ENCODE assay signal across 8 mouse cellular contexts in the genomic region with DNA sequence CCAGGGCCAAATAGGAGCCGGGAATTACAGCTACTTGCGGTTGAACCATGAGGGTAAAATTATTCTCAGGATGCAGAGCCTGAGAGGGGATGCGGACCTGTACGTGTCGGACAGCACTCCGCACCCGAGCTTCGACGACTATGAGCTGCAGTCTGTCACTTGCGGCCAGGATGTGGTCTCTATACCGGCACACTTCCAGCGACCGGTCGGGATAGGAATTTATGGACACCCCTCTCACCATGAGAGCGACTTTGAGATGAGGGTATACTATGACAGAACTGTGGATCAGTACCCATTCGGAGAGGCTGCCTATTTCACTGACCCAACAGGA. TPM values are rescaled to one million over a fixed set of nuclear protein-coding genes. Genes with fewer than 3 reads are reported as not detected.
DNase-seq lines count a peak whose midpoint lies in the region; ATAC-seq lines count a peak whose summit lies in the region.

No protein-coding gene starts in this region.

- H3K27ac ChIP-seq in heart, embryonic 11.5 days (ENCODE audit: low read depth, low read length) = peak overlapping the region; percentile 64; the same call in 1 of the 2 replicates
- H3K27ac ChIP-seq in forebrain, embryonic 14.5 days (ENCODE audit: low read depth, low read length) = no peak overlapping the region
- peak overlapping the region; percentile 80 for H3K27ac ChIP-seq in liver, embryonic 16.5 days (ENCODE audit: low read length)

- peak overlapping the region; percentile 94 for H3K4me2 ChIP-seq in heart, embryonic 11.5 days
- H3K4me2 ChIP-seq in forebrain, embryonic 14.5 days (ENCODE audit: low read length) = peak overlapping the region; percentile 95
- peak overlapping the region; percentile 93 for H3K4me2 ChIP-seq in liver, embryonic 16.5 days (ENCODE audit: low read depth, low read length)

- 16% methylated on average over 16 of the region's 16 CpGs for WGBS in heart, embryonic 11.5 days (ENCODE audit: insufficient replicate concordance)
- WGBS in forebrain, embryonic 14.5 days = 24% methylated on average over 16 of the region's 16 CpGs
- WGBS in liver, embryonic 16.5 days (ENCODE audit: insufficient replicate concordance) = 8% methylated on average over 16 of the region's 16 CpGs

- H3K27me3 ChIP-seq in heart, embryonic 11.5 days (ENCODE audit: control insufficient read depth, insufficient read depth, low read length) = no peaks in the 10 kb centered on the region
- no peaks in the 10 kb centered on the region for H3K27me3 ChIP-seq in forebrain, embryonic 14.5 days (replicated peaks; ENCODE audit: control insufficient read depth, insufficient read depth, low read length)
- H3K27me3 ChIP-seq in liver, embryonic 16.5 days (ENCODE audit: control insufficient read depth, insufficient read depth, low read depth, low read length) = no peaks in the 10 kb centered on the region

- H3K9me3 ChIP-seq in heart, embryonic 11.5 days (replicated peaks; ENCODE audit: control insufficient read depth, low read length) = no peaks in the 10 kb centered on the region
- no peaks in the 10 kb centered on the region for H3K9me3 ChIP-seq in forebrain, embryonic 14.5 days (replicated peaks; ENCODE audit: control insufficient read depth, low read length)
- no peaks in the 10 kb centered on the region for H3K9me3 ChIP-seq in liver, embryonic 16.5 days (replicated peaks; ENCODE audit: control insufficient read depth, low read length)

- H3K9ac ChIP-seq in heart, embryonic 11.5 days (ENCODE audit: low read depth, low read length) = peak overlapping the region; percentile 91
- H3K9ac ChIP-seq in forebrain, embryonic 14.5 days (ENCODE audit: low read length) = peak overlapping the region; percentile 91
- H3K9ac ChIP-seq in liver, embryonic 16.5 days (ENCODE audit: low read depth, low read length) = peak overlapping the region; percentile 77

- peaks cover 8% of the 10 kb centered on the region; the same call in 1 of the 2 replicates for H3K36me3 ChIP-seq in heart, embryonic 11.5 days (ENCODE audit: control insufficient read depth, insufficient read depth, low read length)
- peaks cover 30% of the 10 kb centered on the region for H3K36me3 ChIP-seq in forebrain, embryonic 14.5 days (ENCODE audit: control insufficient read depth, insufficient read depth, low read length)
- peaks cover 16% of the 10 kb centered on the region for H3K36me3 ChIP-seq in liver, embryonic 16.5 days (ENCODE audit: control insufficient read depth, insufficient read depth)

- no peak for DNase-seq in heart, adult 18-20 months
- DNase-seq in forebrain, embryonic 14.5 days (ENCODE audit: low spot score) = no peak
- no peak for DNase-seq in ovary, postnatal 10 days (ENCODE audit: low spot score)
- DNase-seq in gastrocnemius, postnatal 4 days (ENCODE audit: low spot score in 2 of 2) = no peak

- no peak for ATAC-seq in heart, embryonic 11.5 days (replicated peaks; ENCODE audit: insufficient number of reproducible peaks, low FRiP score, low TSS enrichment)
- ATAC-seq in CD4-positive, CD25-positive, alpha-beta regulatory T cell, adult 4 months = peak; percentile 18
- ATAC-seq in forebrain, embryonic 14.5 days = 0 out of 2 replicates have a peak, but pooled peaks have one; percentile 0
- ATAC-seq in liver, embryonic 16.5 days (ENCODE audit: low read depth) = 0 out of 2 replicates have a peak, but pooled peaks have one; percentile 1
- ATAC-seq in activated CD4-positive, CD25-positive, alpha-beta regulatory T cell, adult 4 months = no peak

- H3K4me3 ChIP-seq in heart, embryonic 11.5 days (ENCODE audit: low read depth, low read length) = peak overlapping the region; percentile 93
- H3K4me3 ChIP-seq in forebrain, embryonic 14.5 days (ENCODE audit: low read depth, low read length) = peak overlapping the region; percentile 78
- H3K4me3 ChIP-seq in liver, embryonic 16.5 days (ENCODE audit: low read depth, low read length) = peak overlapping the region; percentile 72

- H3K4me1 ChIP-seq in heart, embryonic 11.5 days (ENCODE audit: control insufficient read depth, insufficient read depth, low read length) = peaks cover 14% of the 10 kb centered on the region
- H3K4me1 ChIP-seq in forebrain, embryonic 14.5 days (ENCODE audit: control insufficient read depth, insufficient read depth, low read length) = peaks cover 14% of the 10 kb centered on the region
- peaks cover 16% of the 10 kb centered on the region for H3K4me1 ChIP-seq in liver, embryonic 16.5 days (ENCODE audit: control insufficient read depth, low read depth, low read length)

RNA-seq across cellular contexts. Expression of a gene that starts 0.7 kb away (rescaled TPM):
- 33.2 and 38.6 TPM in 2 replicates for polyA plus RNA-seq in heart, embryonic 11.5 days (2014; fragmentation: Nextera tagmentation; extraction: Ambion mirVana)
- 10 to 100 TPM; 12.3 to 12.4 TPM for total RNA-seq in heart, adult 18-20 months (2021)
- polyA plus RNA-seq in CD4-positive, CD25-positive, alpha-beta regulatory T cell, adult 4 months (2017; shearing (Covaris generic)) = 10 to 100 TPM; 16.1 to 17.9 TPM
- 29.3 and 33.3 TPM in 2 replicates for polyA plus RNA-seq in forebrain, embryonic 14.5 days (2014; fragmentation: Nextera tagmentation; extraction: Ambion mirVana)
- polyA plus RNA-seq in liver, embryonic 16.5 days (2015; fragmentation: Nextera tagmentation; extraction: Ambion mirVana) = 12.2 and 13.9 TPM in 2 replicates
- 10 to 100 TPM; 18.3 to 19.1 TPM for polyA plus RNA-seq in activated CD4-positive, CD25-positive, alpha-beta regulatory T cell, adult 4 months (2017; shearing (Covaris generic))
- total RNA-seq in gastrocnemius, postnatal 4 days (2021) = 10 to 100 TPM; 24.3 to 25.3 TPM

RNA-seq across cellular contexts. Expression of a gene that starts 0.7 kb away (rescaled TPM):
- 5.1 and 5.5 TPM in 2 replicates for polyA plus RNA-seq in heart, embryonic 11.5 days (2014; fragmentation: Nextera tagmentation; extraction: Ambion mirVana)
- total RNA-seq in heart, adult 18-20 months (2021) = 1 to 10 TPM; 1.6 to 2.4 TPM
- polyA plus RNA-seq in CD4-positive, CD25-positive, alpha-beta regulatory T cell, adult 4 months (2017; shearing (Covaris generic)) = 1 to 10 TPM in 1 of 2 experiments, not detected in 1; 1.9 TPM
- 5.8 and 8.7 TPM in 2 replicates for polyA plus RNA-seq in forebrain, embryonic 14.5 days (2014; fragmentation: Nextera tagmentation; extraction: Ambion mirVana)
- 1.2 and 1.5 TPM in 2 replicates for polyA plus RNA-seq in liver, embryonic 16.5 days (2015; fragmentation: Nextera tagmentation; extraction: Ambion mirVana)
- polyA plus RNA-seq in activated CD4-positive, CD25-positive, alpha-beta regulatory T cell, adult 4 months (2017; shearing (Covaris generic)) = under 1 TPM in 1 of 2 experiments, not detected in 1; 0.57 TPM
- 1 to 10 TPM; 3.5 to 4.2 TPM for total RNA-seq in gastrocnemius, postnatal 4 days (2021)

RNA-seq across cellular contexts. Expression of a gene that starts 17.4 kb away (rescaled TPM):
- polyA plus RNA-seq in heart, embryonic 11.5 days (2014; fragmentation: Nextera tagmentation; extraction: Ambion mirVana) = 29.4 and 36.7 TPM in 2 replicates
- 10 to 100 TPM; 42.5 to 46.4 TPM for total RNA-seq in heart, adult 18-20 months (2021)
- polyA plus RNA-seq in CD4-positive, CD25-positive, alpha-beta regulatory T cell, adult 4 months (2017; shearing (Covaris generic)) = 10 to 100 TPM in 1 of 2 experiments, 1 to 10 TPM in 1; 7.3 to 12.7 TPM
- 23.7 TPM in 2 replicates for polyA plus RNA-seq in forebrain, embryonic 14.5 days (2014; fragmentation: Nextera tagmentation; extraction: Ambion mirVana)
- 76.5 and 82.2 TPM in 2 replicates for polyA plus RNA-seq in liver, embryonic 16.5 days (2015; fragmentation: Nextera tagmentation; extraction: Ambion mirVana)
- polyA plus RNA-seq in activated CD4-positive, CD25-positive, alpha-beta regulatory T cell, adult 4 months (2017; shearing (Covaris generic)) = 10 to 100 TPM; 12.0 to 15.2 TPM
- 10 to 100 TPM; 75.3 to 81.4 TPM for total RNA-seq in gastrocnemius, postnatal 4 days (2021)

RNA-seq across cellular contexts. Expression of a gene that starts 34.6 kb away (rescaled TPM):
- polyA plus RNA-seq in heart, embryonic 11.5 days (2014; fragmentation: Nextera tagmentation; extraction: Ambion mirVana) = 6.6 and 7.2 TPM in 2 replicates
- total RNA-seq in heart, adult 18-20 months (2021) = 1 to 10 TPM; 2.0 to 2.5 TPM
- 10 to 100 TPM; 19.6 to 31.8 TPM for polyA plus RNA-seq in CD4-positive, CD25-positive, alpha-beta regulatory T cell, adult 4 months (2017; shearing (Covaris generic))
- 5.0 and 8.2 TPM in 2 replicates for polyA plus RNA-seq in forebrain, embryonic 14.5 days (2014; fragmentation: Nextera tagmentation; extraction: Ambion mirVana)
- 3.5 and 3.6 TPM in 2 replicates for polyA plus RNA-seq in liver, embryonic 16.5 days (2015; fragmentation: Nextera tagmentation; extraction: Ambion mirVana)
- 10 to 100 TPM; 43.4 to 66.1 TPM for polyA plus RNA-seq in activated CD4-positive, CD25-positive, alpha-beta regulatory T cell, adult 4 months (2017; shearing (Covaris generic))
- 1 to 10 TPM; 4.0 to 5.1 TPM for total RNA-seq in gastrocnemius, postnatal 4 days (2021)

RNA-seq across cellular contexts. Expression of a gene that starts 34.9 kb away (rescaled TPM):
- not detected in 2 replicates for polyA plus RNA-seq in heart, embryonic 11.5 days (2014; fragmentation: Nextera tagmentation; extraction: Ambion mirVana)
- not detected for total RNA-seq in heart, adult 18-20 months (2021)
- not detected for polyA plus RNA-seq in CD4-positive, CD25-positive, alpha-beta regulatory T cell, adult 4 months (2017; shearing (Covaris generic))
- polyA plus RNA-seq in forebrain, embryonic 14.5 days (2014; fragmentation: Nextera tagmentation; extraction: Ambion mirVana) = 0.62 and 0.78 TPM in 2 replicates
- 0.14 and 0.74 TPM in 2 replicates for polyA plus RNA-seq in liver, embryonic 16.5 days (2015; fragmentation: Nextera tagmentation; extraction: Ambion mirVana)
- 1 to 10 TPM; 3.1 to 3.3 TPM for polyA plus RNA-seq in activated CD4-positive, CD25-positive, alpha-beta regulatory T cell, adult 4 months (2017; shearing (Covaris generic))
- total RNA-seq in gastrocnemius, postnatal 4 days (2021) = under 1 TPM in 1 of 2 experiments, not detected in 1; 0.49 TPM

Comparison
In these comparisons a context has a peak if more than half of its experiments do, and no peak if none do; other contexts are left out.
1. ATAC-seq: peak in CD4-positive, CD25-positive, alpha-beta regulatory T cell, adult 4 months (single experiment), forebrain, embryonic 14.5 days (single experiment) and liver, embryonic 16.5 days (single experiment); none in heart, embryonic 11.5 days (single experiment) and activated CD4-positive, CD25-positive, alpha-beta regulatory T cell, adult 4 months (single experiment).
2. Peak in every context shown above with its lines, with median percentiles within 50 percentile points of each other: H3K4me2 ChIP-seq, H3K4me3 ChIP-seq and H3K9ac ChIP-seq.